Mouse (Mus musculus) hindbrain, embryonic 10.5 days (tissue): ENCODE measurements around the gene Tnc. TPM values are rescaled to one million over a fixed set of nuclear protein-coding genes. Genes with fewer than 3 reads are reported as not detected.
"Not testable (repeated sequence)": the region's sequence is repeated elsewhere in the genome, so short reads cannot be mapped to it uniquely, and the experiment has no call there.

Experiments used
- DNase-seq: peaks from one replicate; pipeline ENCODE4 v3.0.0-alpha.2; 2017; ENCODE audit warnings: low spot score
- H3K27ac ChIP-seq: fragments of 300-500 bp; sonication (generic); 2 replicates; pipeline ENCODE4 v1.5.1; 2016; ENCODE audit warnings: mild to moderate bottlenecking, moderate library complexity
- H3K27me3 ChIP-seq: fragments of 300-500 bp; sonication (generic); 2 replicates; pipeline ENCODE4 v1.6.1; 2016; ENCODE audit warnings: mild to moderate bottlenecking; ENCODE audit not compliant: poor library complexity, insufficient read depth, severe bottlenecking
- H3K36me3 ChIP-seq: fragments of 300-500 bp; sonication (generic); 2 replicates; pipeline ENCODE4 v1.6.1; 2016; ENCODE audit warnings: mild to moderate bottlenecking, moderate library complexity
- H3K4me1 ChIP-seq: fragments of 300-500 bp; sonication (generic); replicated peaks from 2 replicates; pipeline ENCODE4 v1.6.1; 2016; ENCODE audit warnings: mild to moderate bottlenecking
- H3K4me3 ChIP-seq: fragments of 300-500 bp; sonication (generic); 2 replicates; pipeline ENCODE4 v1.5.1; 2016; ENCODE audit warnings: mild to moderate bottlenecking, moderate library complexity
- H3K9me3 ChIP-seq: fragments of 300-500 bp; sonication (generic); 2 replicates; pipeline ENCODE4 v1.6.1; 2016; ENCODE audit warnings: mild to moderate bottlenecking, moderate library complexity
- WGBS: fragments of 180-500 bp; shearing (Covaris S2); methylation state at CpG from one replicate; pipeline ENCODE4 v1.1.7; 2016; 5-methylcytosine and 5-hydroxymethylcytosine counted together
- polyA plus RNA-seq: library from polyadenylated mRNA; unstranded; fragments of >200 nt; fragmentation: Nextera tagmentation; extraction: Ambion mirVana; gene quantifications from 2 replicates; pipeline ENCODE4 v1.2.1, GENCODE M21; 2016

Tnc gene
- polyA plus RNA-seq, 1 experiment from 2014 or later: 3.5 TPM

DNA sequence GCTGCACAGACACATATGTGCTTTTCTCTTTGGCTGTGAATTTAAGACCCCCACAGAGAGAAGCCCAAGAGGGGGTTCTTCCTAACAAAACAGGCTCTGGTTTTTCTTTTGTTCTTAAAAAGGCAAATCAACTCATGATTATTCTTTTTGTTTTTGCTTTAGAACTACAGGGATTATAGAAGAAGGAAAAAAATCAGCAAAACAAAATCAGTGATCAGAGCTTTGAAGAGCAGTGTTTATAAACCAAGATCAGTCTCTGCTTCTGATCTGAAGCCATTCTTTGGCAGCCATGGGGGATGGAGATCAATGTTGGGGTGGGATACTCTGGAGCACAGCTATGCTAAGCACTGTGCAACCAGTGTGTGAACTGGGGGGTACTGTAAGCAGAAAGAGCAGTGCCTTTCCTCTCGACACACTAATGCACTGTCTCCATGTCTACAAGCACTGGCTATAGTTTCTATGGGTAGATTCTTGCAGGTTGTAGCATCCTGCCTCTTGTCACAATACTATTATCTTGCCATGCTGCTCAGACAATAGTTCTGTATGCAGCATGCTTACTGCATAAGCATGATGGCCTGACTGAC is 66.5 kb downstream of the Tnc start:
- Histone ChIP-seq H3K4me1 (peaks cover 8% of the 10 kb centered on the region), H3K27me3 (peaks cover 10% of the 10 kb centered on the region; the same call in 1 of the 2 replicates), H3K36me3 (no peaks in the 10 kb centered on the region), H3K4me3 (no peak overlapping the region), H3K9me3 (no peaks in the 10 kb centered on the region), H3K27ac (no peak overlapping the region)
- WGBS: 67% methylated on average over 1 of the region's 1 CpGs
- no peak for DNase-seq

DNA sequence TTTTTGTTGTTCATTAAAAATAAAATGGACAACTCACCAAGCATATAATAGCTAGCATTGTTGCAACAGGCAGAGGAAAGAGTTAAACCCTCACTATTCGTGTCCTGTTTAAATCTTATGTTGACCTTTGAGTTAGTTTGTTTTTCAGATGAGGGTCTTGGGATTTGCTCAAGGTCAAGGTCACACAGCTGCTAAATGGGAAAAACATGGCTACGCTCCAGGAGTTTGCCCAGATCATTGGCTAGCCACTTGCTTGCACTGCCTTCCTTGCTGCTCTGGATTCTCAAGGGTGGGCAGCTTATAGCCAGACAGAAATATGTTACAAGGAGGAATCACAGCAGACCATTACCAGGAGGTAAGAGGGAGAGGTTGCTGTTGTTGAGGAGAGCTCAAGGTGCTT is 67.2 kb downstream of the Tnc start:
- Histone ChIP-seq H3K4me3 (no peak overlapping the region), H3K27me3 (peaks cover 16% of the 10 kb centered on the region), H3K36me3 (no peaks in the 10 kb centered on the region), H3K27ac (no peak overlapping the region), H3K4me1 (peaks cover 8% of the 10 kb centered on the region), H3K9me3 (no peaks in the 10 kb centered on the region)
- WGBS: 42% methylated on average over 2 of the region's 2 CpGs
- peak; percentile 44 for DNase-seq

DNA sequence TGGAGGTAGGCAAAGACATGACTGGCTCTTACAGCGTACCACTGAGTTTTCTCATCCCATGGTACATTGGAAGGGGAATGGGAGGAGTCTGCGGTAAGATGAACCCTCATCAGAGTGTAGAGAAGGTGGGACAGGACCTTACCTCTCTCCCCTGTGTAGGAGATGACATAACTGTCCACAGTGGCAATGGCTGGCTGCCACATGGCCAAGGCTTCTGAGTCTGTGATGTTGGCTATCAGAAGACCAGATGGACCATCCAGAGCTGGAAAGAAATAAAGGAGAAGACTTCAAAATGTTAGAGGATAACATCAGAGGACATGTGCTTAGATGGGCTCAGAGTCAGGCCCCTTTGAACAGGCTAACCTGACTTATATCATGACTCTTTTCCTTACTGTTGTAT is 74.3 kb downstream of the Tnc start:
- Histone ChIP-seq H3K27ac (no peak overlapping the region), H3K4me3 (no peak overlapping the region), H3K4me1 (no peaks in the 10 kb centered on the region), H3K9me3 (no peaks in the 10 kb centered on the region), H3K27me3 (peaks cover 15% of the 10 kb centered on the region; the same call in 1 of the 2 replicates), H3K36me3 (no peaks in the 10 kb centered on the region)
- 87% methylated on average over 2 of the region's 2 CpGs for whole genome bisulfite sequencing
- DNase-seq: no peak

DNA sequence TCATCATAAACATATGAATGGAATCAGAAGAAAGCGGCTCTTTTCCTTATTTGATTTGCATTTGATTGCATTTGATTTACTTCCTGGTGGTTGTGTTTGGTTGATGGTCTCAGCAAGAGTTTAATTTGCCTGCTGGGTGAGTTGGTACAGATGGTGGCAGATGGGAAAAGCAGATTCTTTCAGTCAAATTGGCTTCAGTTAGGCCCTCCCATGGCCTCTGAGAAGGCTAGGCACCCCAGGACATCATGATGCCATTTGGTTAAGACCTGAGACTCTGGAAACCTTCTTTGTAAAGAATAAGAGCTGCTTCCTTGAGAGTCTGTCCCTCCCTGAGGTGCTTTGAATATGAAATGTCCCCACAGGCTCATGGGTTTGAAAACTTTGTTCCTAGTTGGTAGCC is 75.1 kb downstream of the Tnc start:
- H3K27ac ChIP-seq: no peak overlapping the region
- DNase-seq: no peak
- no peak overlapping the region for H3K4me3 ChIP-seq
- H3K27me3 ChIP-seq: peaks cover 12% of the 10 kb centered on the region; the same call in 1 of the 2 replicates
- no peaks in the 10 kb centered on the region for H3K36me3 ChIP-seq
- 73% methylated on average over 1 of the region's 1 CpGs for WGBS
- no peaks in the 10 kb centered on the region for H3K4me1 ChIP-seq
- no peaks in the 10 kb centered on the region for H3K9me3 ChIP-seq

DNA sequence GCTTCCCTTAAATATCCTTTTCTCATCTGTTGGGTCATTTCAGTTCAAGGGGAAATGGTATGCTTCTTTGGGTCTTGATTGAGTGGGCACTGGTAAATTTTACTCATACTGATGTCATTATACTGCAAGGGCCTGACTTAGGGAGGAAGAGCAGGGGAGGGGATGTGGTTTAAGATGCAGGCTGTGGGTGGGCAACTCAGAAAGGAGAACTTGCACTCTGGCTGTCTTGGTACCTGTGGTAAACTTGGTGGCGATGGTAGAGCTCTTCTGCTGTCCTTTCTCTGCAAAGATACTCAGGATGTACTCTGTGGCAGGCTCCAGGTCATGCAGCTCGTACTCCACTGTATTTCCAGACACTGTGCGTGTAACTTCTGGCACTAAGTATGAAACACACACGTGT is 75.9 kb downstream of the Tnc start:
- WGBS: 80% methylated on average over 4 of the region's 4 CpGs
- Histone ChIP-seq H3K27me3 (peaks cover 8% of the 10 kb centered on the region; the same call in 1 of the 2 replicates), H3K27ac (no peak overlapping the region), H3K9me3 (no peaks in the 10 kb centered on the region), H3K4me1 (no peaks in the 10 kb centered on the region), H3K36me3 (no peaks in the 10 kb centered on the region), H3K4me3 (no peak overlapping the region)
- DNase-seq: no peak

DNA sequence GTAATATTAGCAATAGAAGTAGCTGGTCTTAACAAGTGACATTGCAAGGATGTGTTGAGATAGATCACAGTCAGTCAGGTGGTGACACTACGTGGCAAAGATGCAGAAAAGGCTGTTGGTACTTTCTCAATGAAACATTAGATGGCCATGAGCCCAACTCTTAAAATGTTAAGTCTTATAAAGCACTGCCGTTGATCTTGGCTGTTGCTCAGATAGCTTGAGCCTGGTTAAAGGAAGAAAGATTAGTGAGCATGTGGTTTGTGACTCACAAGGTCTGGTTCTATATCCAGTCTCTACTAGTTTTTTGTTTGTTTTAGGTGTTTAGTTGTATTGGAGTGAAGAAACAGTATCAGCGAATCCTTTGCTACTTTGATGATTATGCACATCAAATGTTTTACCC is 76.9 kb downstream of the Tnc start:
- WGBS: 94% methylated on average over 3 of the region's 3 CpGs

DNA sequence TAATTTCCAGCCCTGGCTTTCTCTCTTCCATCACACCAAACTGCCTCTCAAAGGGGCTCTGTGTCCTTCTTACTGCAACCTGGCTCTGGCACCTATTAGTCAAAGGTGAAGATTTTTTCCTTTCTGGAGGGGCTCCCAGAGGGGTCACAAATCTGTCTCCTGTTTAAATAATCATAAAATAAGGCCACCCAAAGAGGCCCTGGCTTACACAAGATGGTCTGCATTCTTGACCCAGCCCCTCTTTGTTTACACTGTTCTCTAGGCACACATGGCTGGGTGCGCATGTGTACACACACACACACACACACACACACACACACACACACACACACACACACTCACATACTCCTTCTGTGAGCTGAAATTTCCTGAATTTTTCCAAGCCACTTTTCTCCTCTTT is 83.4 kb downstream of the Tnc start:
- Histone ChIP-seq H3K4me1 (no peaks in the 10 kb centered on the region), H3K27me3 (no peaks in the 10 kb centered on the region), H3K9me3 (no peaks in the 10 kb centered on the region), H3K36me3 (no peaks in the 10 kb centered on the region), H3K4me3 (no peak overlapping the region), H3K27ac (no peak overlapping the region)
- no peak for DNase-seq
- WGBS: 55% methylated on average over 1 of the region's 1 CpGs

More for the DNA sequence above, 76.9 kb downstream of the Tnc start:
- H3K4me1 ChIP-seq: no peaks in the 10 kb centered on the region
- H3K36me3 ChIP-seq: no peaks in the 10 kb centered on the region
- peaks cover 5% of the 10 kb centered on the region; the same call in 1 of the 2 replicates for H3K27me3 ChIP-seq
- H3K4me3 ChIP-seq: no peak overlapping the region
- no peak for DNase-seq
- H3K9me3 ChIP-seq: no peaks in the 10 kb centered on the region
- H3K27ac ChIP-seq: no peak overlapping the region

DNA sequence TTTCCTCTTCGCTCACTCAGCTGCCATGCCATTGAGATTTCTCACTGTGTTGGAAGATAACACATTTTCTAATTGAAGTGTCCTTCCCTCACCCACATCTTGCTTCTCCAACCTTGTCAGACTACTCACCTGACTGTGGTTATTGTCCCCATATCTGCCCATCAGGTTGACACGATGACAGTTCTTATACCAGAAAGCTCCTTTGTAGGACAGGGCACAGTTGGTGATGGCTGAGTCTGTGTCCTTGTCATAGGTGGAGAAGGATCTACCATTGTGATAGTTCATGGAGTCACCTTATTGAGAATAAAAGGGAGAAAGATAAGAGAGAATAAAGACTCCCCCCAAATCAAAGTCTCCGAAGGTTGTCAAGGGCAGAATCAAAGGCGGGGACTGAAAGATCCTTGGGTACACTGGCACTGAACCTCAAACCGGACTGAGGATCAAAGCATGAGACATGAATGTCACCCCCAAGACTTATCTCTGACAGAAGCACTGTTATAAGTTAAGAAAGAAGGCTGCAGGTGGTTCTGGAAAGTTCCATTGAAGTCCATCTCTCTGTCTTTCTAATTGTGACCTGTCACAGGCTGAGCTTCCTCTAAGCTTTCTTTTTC is 84.9 kb downstream of the Tnc start:
- Histone ChIP-seq H3K4me1 (no peaks in the 10 kb centered on the region), H3K4me3 (no peak overlapping the region), H3K9me3 (no peaks in the 10 kb centered on the region), H3K36me3 (no peaks in the 10 kb centered on the region), H3K27me3 (no peaks in the 10 kb centered on the region), H3K27ac (no peak overlapping the region)
- 90% methylated on average over 5 of the region's 5 CpGs for WGBS
- DNase-seq: no peak

DNA sequence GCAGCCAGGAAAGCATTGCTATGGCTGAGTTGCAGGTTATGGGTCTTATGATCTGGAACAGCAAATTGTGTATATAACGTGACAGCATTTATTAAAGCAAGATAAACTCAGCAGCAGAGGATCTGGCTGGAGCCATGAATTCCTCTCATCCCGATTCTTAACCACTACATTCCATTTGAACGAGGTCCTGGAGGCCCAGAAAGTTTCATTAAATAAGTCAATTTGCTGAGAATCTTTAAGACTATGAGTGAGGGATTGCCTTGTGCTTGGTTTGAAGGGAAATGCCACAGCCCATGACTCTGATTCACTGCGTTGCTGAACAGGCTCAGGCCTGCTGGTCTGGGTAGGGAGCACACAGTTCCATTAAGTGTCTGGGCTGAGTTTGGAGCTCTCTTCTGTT is 88.2 kb downstream of the Tnc start:
- no peaks in the 10 kb centered on the region for H3K27me3 ChIP-seq
- no peak overlapping the region for H3K4me3 ChIP-seq
- H3K36me3 ChIP-seq: no peaks in the 10 kb centered on the region
- no peak overlapping the region for H3K27ac ChIP-seq
- 86% methylated on average over 4 of the region's 4 CpGs for WGBS
- no peaks in the 10 kb centered on the region for H3K4me1 ChIP-seq
- H3K9me3 ChIP-seq: no peaks in the 10 kb centered on the region
- no peak for DNase-seq

DNA sequence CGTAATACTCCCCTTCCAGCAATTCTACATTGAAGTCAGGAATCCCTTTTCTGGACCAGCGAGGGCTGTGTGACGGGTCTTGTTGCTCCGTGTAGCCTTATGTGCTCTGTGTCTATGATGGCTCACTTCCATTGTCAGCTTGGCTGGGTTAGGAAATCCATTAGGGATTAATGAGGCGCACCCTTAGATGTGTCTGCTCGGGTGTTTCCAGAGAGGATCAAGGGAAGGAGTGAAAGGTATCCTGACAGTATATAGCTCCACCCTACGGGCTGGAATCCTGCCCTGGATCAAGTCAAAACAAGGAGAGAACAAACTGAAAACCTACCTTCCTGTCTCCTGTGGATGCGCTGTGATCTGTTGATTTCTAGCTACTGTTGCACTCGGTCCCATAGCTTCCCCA is 96.8 kb downstream of the Tnc start:
- Histone ChIP-seq H3K4me1 (no peaks in the 10 kb centered on the region), H3K27ac (no peak overlapping the region), H3K27me3 (no peaks in the 10 kb centered on the region), H3K9me3 (no peaks in the 10 kb centered on the region), H3K4me3 (no peak overlapping the region), H3K36me3 (no peaks in the 10 kb centered on the region)
- DNase-seq: no peak
- WGBS: 90% methylated on average over 9 of the region's 9 CpGs

DNA sequence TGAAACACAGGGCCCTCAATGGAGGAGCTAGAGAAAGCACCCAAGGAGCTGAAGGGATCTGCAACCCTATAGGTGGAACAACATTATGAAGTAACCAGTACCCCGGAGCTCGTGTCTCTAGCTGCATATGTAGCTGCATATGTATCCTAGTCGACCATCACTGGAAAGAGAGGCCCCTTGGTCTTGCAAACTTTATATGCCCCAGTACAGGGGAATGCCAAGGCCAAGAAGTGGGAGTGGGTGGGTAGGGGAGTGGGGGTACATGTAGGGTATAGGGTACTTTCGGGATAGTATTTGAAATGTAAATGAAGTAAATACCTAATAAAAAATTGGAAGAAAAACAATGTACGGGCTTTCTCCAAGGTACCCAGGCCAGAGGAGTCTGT is 98.1 kb downstream of the Tnc start:
- not testable (repeated sequence) for H3K9me3 ChIP-seq, H3K4me1 ChIP-seq, DNase-seq, H3K4me3 ChIP-seq, H3K27me3 ChIP-seq, H3K36me3 ChIP-seq, H3K27ac ChIP-seq
- 86% methylated on average over 5 of the region's 5 CpGs for WGBS

DNA sequence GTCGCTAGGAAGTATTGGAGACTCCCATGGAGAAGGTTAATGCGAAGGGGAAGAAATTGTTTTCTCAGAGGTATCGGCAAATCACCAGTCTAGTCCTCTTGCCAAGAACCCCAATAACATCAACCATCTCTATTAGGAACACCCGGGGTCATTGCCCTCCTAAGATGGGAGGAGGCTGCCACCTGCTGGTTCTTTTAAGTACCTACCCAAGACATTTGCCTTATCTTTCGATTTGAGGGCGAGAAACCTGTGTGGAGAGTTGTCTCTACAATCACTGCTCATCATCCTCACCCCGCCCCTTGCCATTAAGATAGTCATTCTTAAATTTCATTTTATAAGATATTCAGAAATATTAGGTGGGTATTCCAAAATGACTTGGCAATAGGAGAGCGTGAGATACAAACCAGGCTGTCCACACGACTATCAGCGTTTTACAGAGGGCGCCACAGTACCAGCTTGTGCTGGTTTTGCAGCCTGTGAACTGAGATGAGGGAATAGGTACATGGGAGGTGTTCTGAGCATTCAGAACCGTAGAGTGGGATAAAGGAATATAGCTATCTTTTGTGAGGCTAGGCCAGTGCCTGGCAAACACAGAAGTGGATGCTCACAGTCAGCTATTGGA is 98.6 kb downstream of the Tnc start:
- 40% methylated on average over 12 of the region's 12 CpGs for WGBS
- Histone ChIP-seq H3K27me3 (no peaks in the 10 kb centered on the region), H3K9me3 (no peaks in the 10 kb centered on the region), H3K27ac (no peak overlapping the region), H3K36me3 (no peaks in the 10 kb centered on the region), H3K4me1 (no peaks in the 10 kb centered on the region), H3K4me3 (no peak overlapping the region)
- DNase-seq: peak; percentile 50

DNA sequence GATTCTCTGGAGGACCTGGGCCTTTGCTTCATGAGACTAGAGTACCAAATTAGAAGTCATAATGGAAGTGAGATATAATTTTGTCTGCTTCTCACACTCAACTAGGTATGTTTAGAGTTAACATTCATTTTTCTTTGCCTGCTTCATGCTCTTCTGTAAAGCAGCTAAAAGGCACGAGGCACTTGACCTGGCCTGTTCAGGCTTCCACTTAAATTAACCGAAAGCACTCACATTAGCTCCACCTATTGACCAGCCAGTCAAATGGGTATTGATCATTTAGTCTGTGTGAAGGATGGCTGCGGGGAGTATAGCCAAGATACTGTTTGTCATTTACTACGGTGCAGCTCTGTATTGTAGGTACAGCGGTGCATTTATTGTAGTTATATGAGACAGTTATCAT is 103.0 kb downstream of the Tnc start:
- 76% methylated on average over 5 of the region's 5 CpGs for WGBS
- no peak for DNase-seq
- Histone ChIP-seq H3K9me3 (no peaks in the 10 kb centered on the region), H3K27me3 (no peaks in the 10 kb centered on the region), H3K27ac (no peak overlapping the region), H3K4me3 (no peak overlapping the region), H3K4me1 (no peaks in the 10 kb centered on the region), H3K36me3 (no peaks in the 10 kb centered on the region)
